Comparison of ENCODE assay signal across 15 mouse cellular contexts in genomic region chr13:56955358-56955757, GRCm38 (mm10). TPM values are rescaled to one million over a fixed set of nuclear protein-coding genes. Genes with fewer than 3 reads are reported as not detected.
DNase-seq lines count a peak whose midpoint lies in the region; TF ChIP-seq lines count a peak whose summit lies in the region.
"Had no signal": no experiment of that assay in that cellular context is flagged by ENCODE, and none has a peak within 500 bp of the region (broad histone marks: within the 10 kb centered on the region; RNA-seq: fewer than 3 reads in every experiment).

No protein-coding gene starts in this region.

- H3K27ac ChIP-seq in layer of hippocampus, adult 2 months: no peak overlapping the region
- H3K27ac ChIP-seq: embryonic facial prominence, embryonic 15.5 days had no signal

- TF ChIP-seq CTCF in layer of hippocampus, adult 2 months (conservative IDR thresholded peaks at IDR 0.05): peak; percentile 55

- DNase-seq in cerebellum, postnatal 10 days: peak; percentile 40 to 41
- DNase-seq in cerebellum, adult 11-12 months: no peak
- DNase-seq in layer of hippocampus, adult 2 months (ENCODE audit: low spot score in 2 of 2): no peak
- DNase-seq in layer of hippocampus, adult 9-10 months (ENCODE audit: low spot score): no peak
- DNase-seq in right cerebral cortex, postnatal 4 days: peak; percentile 22
- no peak for DNase-seq in right cerebral cortex, postnatal 25 days
- DNase-seq in frontal cortex, adult 2 months (ENCODE audit: extremely low spot score in 1 of 2, low spot score in 1 of 2): no peak
- DNase-seq in liver: no peak
- DNase-seq: adrenal gland, adult 2 months; heart, postnatal 4 days; kidney, adult 2 months had no signal

- H3K4me3 ChIP-seq in layer of hippocampus, adult 2 months: no peak overlapping the region
- H3K4me3 ChIP-seq: embryonic facial prominence, embryonic 15.5 days had no signal

RNA-seq across cellular contexts. Expression of gene Trpc7, which starts 59.6 kb away (rescaled TPM):
- 1 to 10 TPM; 1.6 to 2.5 TPM for total RNA-seq in layer of hippocampus, adult 2 months (2021)
- polyA plus RNA-seq in frontal cortex, adult 2 months (2012; rRNA removed): 5.0 and 5.8 TPM in 2 replicates
- total RNA-seq: granulocyte monocyte progenitor cell, adult 5-6 weeks; liver, adult 2 months; monocyte, adult 5-6 weeks had no signal
- polyA plus RNA-seq: embryonic facial prominence, embryonic 15.5 days; kidney, adult 2 months; liver, adult 2 months had no signal

Comparison
In these comparisons a context has a peak if more than half of its experiments do, and no peak if none do; other contexts are left out.
1. DNase-seq: peak in cerebellum, postnatal 10 days (2 of 2) and right cerebral cortex, postnatal 4 days (single experiment); none in cerebellum, adult 11-12 months (single experiment), layer of hippocampus, adult 2 months (0 of 2), layer of hippocampus, adult 9-10 months (single experiment), right cerebral cortex, postnatal 25 days (single experiment), frontal cortex, adult 2 months (0 of 2) and liver (single experiment).